Mouse (Mus musculus) erythroblast, embryonic 14.5 days (primary cell): ENCODE data around the gene Sh3rf1.

Experiments
- GATA1 ChIP-seq: IDR thresholded peaks from 2 replicates; pipeline ENCODE4 v1.6.1; 2012; ENCODE audit warnings: low read length, inconsistent platforms, mixed read lengths
- TAL1 ChIP-seq: IDR thresholded peaks from 3 replicates; pipeline ENCODE4 v1.6.1; 2012; ENCODE audit warnings: low read length, inconsistent platforms, mixed read lengths

- TF ChIP-seq GATA1 (no peak), TAL1 (no peak)
Observed at GRCm38 (mm10) chr8:61185274-61186198, 38.1 kb upstream of the Sh3rf1 start.
